Mouse (Mus musculus): ENCODE results near the gene Pigk.
A peak's percentile ranks its signal among the peaks of the same experiment; 100 is the strongest.

The Pigk gene

DNA sequence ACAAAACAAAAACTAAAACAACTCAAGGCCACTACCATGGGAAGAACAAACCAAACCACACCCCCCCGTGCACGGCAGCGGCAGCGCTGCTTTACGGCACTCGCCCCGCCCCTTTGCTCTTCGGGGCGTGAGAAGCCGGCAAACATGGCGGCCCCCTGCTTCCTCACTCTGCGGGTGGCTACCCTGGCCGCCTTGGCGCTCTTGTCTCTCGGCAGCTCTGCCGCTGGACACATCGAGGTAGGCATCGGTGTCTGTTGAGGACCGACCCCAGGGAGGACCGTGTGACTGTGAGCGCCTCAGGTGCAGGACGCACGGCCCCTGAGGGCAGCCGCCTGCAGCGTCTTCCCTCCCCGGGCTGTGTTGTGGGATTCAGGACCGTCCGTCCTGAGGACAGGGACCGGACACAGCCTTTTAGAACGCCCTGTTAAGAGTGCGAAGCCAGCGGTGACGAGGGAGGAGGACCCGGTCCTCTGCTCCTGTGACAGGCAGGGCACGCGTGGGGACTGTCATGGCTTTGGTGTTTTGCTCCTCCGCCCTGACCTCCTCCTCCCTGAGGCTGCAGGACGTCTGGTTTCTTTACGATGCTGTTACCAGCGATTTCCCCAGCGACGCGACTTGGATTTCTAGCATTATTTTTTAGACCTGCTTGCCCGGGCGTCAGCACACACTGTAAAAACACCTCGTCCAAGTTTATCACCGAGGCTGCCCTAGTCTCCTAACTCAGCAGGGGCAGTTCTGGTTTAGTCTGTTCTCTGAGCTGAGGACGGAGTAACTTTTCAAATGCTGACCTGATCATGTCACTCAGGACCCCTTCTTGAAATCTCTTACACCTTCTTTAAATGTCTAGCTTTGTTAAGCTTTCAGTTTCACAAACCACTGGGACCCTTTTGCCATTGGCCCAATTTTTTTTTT is at the start of gene Pigk:
Gene Pigk, plus strand, starts transcription at position 110 of the 912 bp plus-strand sequence.
- DNase-seq (ENCODE audit: low read depth, low spot score), result peak; percentile 93

DNA sequence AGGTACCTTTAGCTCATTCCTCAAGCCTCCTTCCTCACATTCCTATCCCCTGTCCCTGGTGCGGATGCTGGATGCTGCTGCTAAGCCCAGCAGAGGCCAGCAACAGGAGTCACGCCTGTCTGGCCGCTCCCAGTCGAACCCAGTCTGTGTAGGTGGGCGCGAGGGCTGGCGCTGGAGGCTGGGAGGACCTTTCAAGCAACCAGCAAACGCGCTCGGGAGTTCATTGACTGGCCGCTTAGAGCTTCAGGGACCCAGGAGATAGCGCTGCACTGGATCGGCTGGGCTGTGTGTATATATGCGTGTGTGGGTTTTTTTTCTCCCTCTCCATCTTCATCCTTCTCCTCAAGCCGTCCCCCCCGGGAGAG is 46.9 kb upstream of the Pigk start:
- no peak for DNase-seq (ENCODE audit: low read depth, low spot score)

DNA sequence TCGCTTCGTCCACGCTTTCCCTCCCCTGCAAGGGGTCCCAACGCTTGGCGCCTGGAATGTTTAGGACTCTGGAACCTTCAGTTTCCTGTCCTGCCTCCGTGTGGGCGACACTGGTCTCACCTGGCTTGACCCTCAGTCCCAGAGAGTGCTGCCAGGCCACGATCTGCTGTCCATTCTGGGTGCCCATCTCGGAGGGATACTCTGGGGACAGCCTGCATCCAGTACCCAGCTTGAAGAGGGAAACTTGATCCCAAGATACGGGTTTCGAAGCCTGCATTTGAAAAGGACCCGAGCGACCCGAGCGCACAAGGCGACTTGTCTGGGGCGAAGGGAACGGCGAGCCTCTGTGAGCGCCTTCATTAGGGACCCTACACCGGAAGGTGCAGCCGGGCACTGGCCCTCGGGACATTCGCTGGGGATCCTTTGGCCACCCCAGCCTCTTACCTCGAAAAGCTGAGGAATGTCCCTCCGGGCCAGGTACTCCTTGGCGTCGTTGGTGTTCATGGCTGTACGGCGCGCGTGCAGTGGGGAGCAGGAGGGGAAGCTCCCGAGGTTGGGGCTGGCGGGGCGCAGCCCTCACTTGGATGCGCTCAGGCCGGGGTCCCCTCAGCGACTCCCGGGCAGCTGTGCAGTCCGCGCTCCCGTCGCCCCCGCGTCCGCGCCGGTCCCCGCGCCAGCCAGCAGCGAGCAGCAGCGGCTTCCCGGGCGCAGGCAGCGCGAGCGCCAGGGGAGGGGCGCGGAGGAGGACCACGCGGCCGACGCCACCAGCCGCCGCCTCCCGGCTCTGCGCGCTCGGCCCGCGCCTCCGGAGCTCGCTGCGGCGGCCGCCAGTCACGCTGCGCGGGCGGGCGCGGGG is 46.3 kb upstream of the Pigk start:
- no peak for DNase-seq (ENCODE audit: low read depth, low spot score)

DNA sequence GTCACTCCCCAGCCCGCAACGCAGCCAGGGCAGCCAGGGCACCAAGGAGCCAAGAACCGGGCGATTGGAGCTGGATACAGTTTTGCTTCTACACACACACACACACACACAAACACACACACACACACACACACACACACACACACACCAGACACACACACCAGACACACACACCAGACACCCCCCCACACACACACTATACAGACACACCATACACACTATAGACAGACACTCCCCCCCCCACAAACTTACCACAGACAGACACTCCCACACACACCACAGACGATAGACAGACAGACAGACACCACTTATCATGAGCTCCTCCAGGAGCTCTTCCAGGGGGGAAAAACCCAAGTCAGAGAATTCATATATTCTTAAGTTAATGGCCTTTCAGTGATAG is 45.7 kb upstream of the Pigk start, which contains the start of gene Ak5:
Gene Ak5, minus strand, starts transcription at position 122 of the 400 bp plus-strand sequence.
- no peak for DNase-seq (ENCODE audit: low read depth, low spot score)

GRCm38 (mm10) chr3:152668793-152669192 is 45.1 kb upstream of the Pigk start:
- no peak for DNase-seq (ENCODE audit: low read depth, low spot score)

DNA sequence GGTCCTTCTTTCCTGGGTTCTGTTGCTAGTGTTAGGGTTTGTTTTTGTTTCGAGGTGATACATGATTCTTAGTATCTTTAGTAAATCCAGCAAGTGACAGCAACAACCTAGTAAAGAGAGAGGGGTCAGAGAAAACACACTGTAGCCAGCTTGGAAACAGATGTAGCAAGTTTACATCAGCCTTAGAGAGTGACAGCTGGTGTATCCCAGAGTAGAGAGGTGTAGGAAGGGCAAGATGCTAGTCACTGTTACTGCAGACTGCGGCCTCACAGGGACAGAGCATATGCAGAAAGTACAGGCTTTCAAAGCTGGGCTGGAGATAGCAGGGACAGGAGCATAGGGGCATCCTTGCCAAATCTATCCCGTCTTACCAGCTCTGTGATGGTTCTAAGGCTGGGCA is 44.1 kb upstream of the Pigk start:
- DNase-seq (ENCODE audit: low read depth, low spot score), result no peak

DNA sequence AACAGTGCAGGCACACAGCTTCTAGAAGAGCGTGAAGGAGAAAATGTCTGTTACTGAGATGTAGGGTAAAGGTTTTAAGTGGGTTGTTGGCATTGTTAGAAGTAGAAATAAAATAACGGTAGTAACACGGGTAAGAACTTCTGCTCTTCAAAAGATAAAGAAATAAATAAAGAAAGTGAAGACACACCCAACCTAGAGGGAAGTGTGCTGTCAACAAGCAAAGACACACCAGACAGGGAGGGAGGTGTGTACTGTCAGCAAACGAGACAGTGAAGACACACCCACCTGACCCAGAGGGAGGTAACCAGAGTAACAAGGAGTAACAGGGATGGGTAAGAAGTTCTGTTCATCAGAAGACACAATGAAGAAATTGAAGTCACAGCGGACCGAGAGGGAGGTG is 39.2 kb upstream of the Pigk start:
- no peak for DNase-seq (ENCODE audit: low read depth, low spot score)

- DNase-seq (ENCODE audit: low read depth, low spot score), result no peak
These were observed 25.4 kb upstream of the Pigk start for GRCm38 (mm10) chr3:152688532-152688931.

- no peak for DNase-seq (ENCODE audit: low read depth, low spot score)
These were observed 24.8 kb upstream of the Pigk start for GRCm38 (mm10) chr3:152689105-152689504.

DNA sequence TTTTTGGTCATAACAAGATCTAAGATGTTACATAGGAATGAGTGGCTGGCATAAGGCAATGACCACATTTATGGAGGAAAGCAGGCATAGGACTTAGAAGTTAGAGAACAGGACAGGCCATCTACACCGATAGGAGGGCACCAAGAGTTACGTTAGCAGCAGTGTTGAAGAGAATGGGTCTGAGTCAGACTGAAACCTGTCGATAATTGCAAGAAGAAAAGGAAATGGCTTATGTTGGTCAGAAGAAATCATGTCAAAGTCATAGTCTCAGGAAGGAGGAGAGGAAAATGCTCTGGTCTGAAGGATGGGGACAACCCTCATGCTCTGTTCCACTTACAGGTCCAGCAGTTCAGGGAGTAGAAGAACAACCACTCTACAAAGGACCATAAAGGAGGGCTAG is 18.9 kb upstream of the Pigk start:
- DNase-seq (ENCODE audit: low read depth, low spot score), result no peak

- DNase-seq (ENCODE audit: low read depth, low spot score), result no peak
These were observed 15.9 kb upstream of the Pigk start for GRCm38 (mm10) chr3:152698017-152698416.

GRCm38 (mm10) chr3:152699261-152699660 is 14.6 kb upstream of the Pigk start:
- no peak for DNase-seq (ENCODE audit: low read depth, low spot score)

DNA sequence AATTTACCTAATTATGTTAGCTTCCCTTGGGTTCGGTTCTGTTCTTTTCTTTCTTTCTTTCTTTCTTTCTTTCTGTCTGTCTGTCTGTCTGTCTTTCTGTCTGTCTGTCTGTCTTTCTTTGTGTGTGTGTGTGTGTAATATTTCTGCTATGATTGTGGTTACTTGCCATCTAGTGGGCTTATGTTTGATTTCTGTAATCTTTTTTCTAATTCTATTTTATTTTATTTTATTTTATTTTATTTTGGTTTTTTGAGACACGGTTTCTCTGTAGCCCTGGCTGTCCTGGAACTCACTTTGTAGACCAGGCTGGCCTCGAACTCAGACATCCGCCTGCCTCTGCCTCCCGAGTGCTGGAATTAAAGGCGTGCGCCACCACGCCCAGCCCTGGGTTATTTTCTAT is 12.4 kb upstream of the Pigk start:
- DNase-seq (ENCODE audit: low read depth, low spot score), result peak; percentile 33

- no peak for DNase-seq (ENCODE audit: low read depth, low spot score)
These were observed 11.5 kb upstream of the Pigk start for GRCm38 (mm10) chr3:152702274-152702843.

- DNase-seq (ENCODE audit: low read depth, low spot score), result no peak
These were observed 8.1 kb upstream of the Pigk start for GRCm38 (mm10) chr3:152705826-152706225.

DNA sequence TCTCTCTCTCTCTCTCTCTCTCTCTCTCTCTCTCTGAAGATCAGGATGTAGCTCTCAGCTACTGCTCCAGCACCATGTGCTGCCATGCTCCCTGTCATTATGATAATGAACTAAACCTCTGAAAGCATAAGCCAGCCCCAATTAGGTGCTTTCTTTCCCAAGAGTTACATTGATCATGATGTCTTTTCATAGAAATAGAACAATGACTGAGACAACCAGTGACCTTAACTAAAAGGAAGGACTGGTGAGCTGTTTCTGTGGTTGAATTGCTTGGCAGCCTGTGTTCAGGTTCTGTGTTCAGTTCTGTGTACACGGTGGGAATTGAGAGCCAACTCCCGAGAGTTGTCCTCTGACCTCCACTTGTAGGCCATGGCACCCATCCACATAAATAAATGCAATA is 7.0 kb upstream of the Pigk start:
- no peak for DNase-seq (ENCODE audit: low read depth, low spot score)

- no peak for DNase-seq (ENCODE audit: low read depth, low spot score)
These were observed 6.5 kb upstream of the Pigk start for GRCm38 (mm10) chr3:152707321-152707823.

- no peak for DNase-seq (ENCODE audit: low read depth, low spot score)
These were observed 4.0 kb upstream of the Pigk start for GRCm38 (mm10) chr3:152709936-152710335.

GRCm38 (mm10) chr3:152712957-152713356 is 943 bp upstream of the Pigk start:
- no peak for DNase-seq (ENCODE audit: low read depth, low spot score)

GRCm38 (mm10) chr3:152721301-152721700 is 7.4 kb downstream of the Pigk start:
- peak; percentile 31 for DNase-seq (ENCODE audit: low read depth, low spot score)

GRCm38 (mm10) chr3:152722836-152723235 is 8.9 kb downstream of the Pigk start:
- peak; percentile 17 for DNase-seq (ENCODE audit: low read depth, low spot score)

DNA sequence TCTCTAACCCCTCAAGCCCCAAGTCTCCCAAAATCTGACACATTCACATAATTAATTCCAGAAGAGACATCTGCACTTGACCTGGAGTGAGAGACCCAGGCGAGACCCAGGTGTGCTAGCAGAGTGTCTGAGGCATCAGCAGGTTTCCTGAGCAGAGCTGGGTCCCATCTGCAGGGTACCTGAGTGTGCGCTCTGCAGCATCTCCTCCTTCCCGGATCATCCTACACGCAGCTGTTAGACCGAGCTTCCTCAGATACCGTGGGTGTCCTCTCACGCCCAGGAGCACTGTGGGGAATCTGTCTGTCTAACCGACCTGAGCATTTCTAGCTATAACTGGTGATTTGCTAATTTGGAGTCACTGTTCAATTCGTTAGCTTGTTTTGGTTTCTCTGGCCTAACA is 10.5 kb downstream of the Pigk start:
- no peak for DNase-seq (ENCODE audit: low read depth, low spot score)

All from A20 (cell line).